Mouse (Mus musculus): ENCODE measurements around the gene Rfx4. TPM values are rescaled to one million over a fixed set of nuclear protein-coding genes. Genes with fewer than 3 reads are reported as not detected.

Rfx4 gene
- polyA plus RNA-seq, 1 experiment from 2014 or later: not detected

DNA sequence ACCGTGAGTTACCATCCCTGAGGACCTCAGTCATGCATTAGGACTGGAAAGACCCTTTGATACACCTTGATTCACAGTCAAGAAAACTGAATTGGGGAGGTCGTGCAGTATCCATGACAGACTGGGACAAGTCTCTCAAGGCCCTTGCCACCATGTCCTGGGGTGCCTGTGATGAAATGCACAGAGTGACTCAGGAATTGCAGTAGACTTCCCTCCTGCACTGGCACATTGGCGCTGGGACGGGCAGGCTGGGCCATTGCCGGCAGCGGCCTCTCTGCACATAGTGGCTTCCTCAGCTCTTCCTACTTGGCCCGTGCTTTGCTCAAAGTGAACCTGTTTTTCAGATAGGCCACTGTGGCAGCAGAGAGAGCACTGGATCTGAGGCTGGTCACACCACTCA, 39.3 kb upstream of the Rfx4 start:
- Histone ChIP-seq H3K27me3 (no peaks in the 10 kb centered on the region), H3K9me3 (replicated peaks) (no peaks in the 10 kb centered on the region), H3K27ac (replicated peaks) (no peak overlapping the region), H3K4me3 (replicated peaks) (no peak overlapping the region), H3K9ac (no peak overlapping the region), H3K36me3 (replicated peaks) (peaks cover 34% of the 10 kb centered on the region), H3K4me2 (no peak overlapping the region), H3K4me1 (replicated peaks) (no peaks in the 10 kb centered on the region)
- 87% methylated on average over 7 of the region's 7 CpGs for WGBS (ENCODE audit: insufficient replicate concordance)
- ATAC-seq (ENCODE audit: insufficient read depth): no peak

DNA sequence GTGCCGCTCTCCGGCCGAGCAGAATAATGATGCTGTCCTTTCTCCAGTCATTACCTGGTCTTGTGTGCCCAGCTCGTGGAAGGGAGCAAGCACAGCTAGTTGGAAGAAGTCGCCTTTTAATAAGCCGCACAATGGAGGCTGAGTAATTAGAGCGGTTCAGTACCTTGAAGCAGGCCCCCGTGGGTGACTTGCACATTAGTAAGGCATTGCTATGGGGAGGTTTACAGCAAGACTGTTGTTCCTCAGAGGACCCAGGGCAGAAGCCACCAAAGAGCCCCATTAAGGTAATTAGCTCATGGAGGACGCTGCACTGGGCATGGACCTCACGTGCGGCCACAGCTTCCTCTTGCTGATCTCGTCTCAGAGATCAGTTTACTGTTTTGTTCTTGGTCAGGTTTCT, 33.2 kb upstream of the Rfx4 start:
- H3K36me3 ChIP-seq (replicated peaks): peaks cover 23% of the 10 kb centered on the region
- H3K9ac ChIP-seq: no peak overlapping the region
- H3K4me2 ChIP-seq: no peak overlapping the region
- 72% methylated on average over 12 of the region's 12 CpGs for WGBS (ENCODE audit: insufficient replicate concordance)
- no peaks in the 10 kb centered on the region for H3K27me3 ChIP-seq
- no peaks in the 10 kb centered on the region for H3K9me3 ChIP-seq (replicated peaks)
- no peak overlapping the region for H3K27ac ChIP-seq (replicated peaks)
- no peak overlapping the region for H3K4me3 ChIP-seq (replicated peaks)
- no peaks in the 10 kb centered on the region for H3K4me1 ChIP-seq (replicated peaks)
- no peak for ATAC-seq (ENCODE audit: insufficient read depth)

DNA sequence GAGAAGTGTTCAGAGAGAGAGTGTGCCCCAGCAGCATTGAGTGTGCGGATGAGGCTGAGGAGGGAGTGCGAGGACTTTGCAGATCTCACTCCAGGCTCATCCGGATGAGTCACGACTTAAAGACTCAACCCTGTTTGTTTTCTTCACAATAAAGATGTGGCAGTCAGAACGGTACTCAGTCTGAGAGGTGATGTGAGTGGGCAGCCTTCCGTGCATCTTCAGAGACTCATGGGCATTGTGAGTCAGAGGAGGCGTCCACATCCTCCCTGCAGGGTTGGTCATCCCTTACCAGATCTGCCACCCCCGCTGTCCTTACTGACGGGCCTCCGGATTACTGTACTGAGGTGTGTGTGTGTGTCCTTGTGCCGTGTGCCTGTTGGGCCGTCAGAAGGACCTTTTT, 28.9 kb upstream of the Rfx4 start:
- H3K27ac ChIP-seq (replicated peaks): no peak overlapping the region
- no peaks in the 10 kb centered on the region for H3K27me3 ChIP-seq
- peaks cover 11% of the 10 kb centered on the region; the same call in 1 of the 2 replicates for H3K36me3 ChIP-seq (replicated peaks)
- H3K4me3 ChIP-seq (replicated peaks): no peak overlapping the region
- ATAC-seq (ENCODE audit: insufficient read depth): no peak
- 77% methylated on average over 12 of the region's 12 CpGs for WGBS (ENCODE audit: insufficient replicate concordance)
- H3K9ac ChIP-seq: no peak overlapping the region
- H3K4me1 ChIP-seq (replicated peaks): no peaks in the 10 kb centered on the region
- no peak overlapping the region for H3K4me2 ChIP-seq
- H3K9me3 ChIP-seq (replicated peaks): no peaks in the 10 kb centered on the region

DNA sequence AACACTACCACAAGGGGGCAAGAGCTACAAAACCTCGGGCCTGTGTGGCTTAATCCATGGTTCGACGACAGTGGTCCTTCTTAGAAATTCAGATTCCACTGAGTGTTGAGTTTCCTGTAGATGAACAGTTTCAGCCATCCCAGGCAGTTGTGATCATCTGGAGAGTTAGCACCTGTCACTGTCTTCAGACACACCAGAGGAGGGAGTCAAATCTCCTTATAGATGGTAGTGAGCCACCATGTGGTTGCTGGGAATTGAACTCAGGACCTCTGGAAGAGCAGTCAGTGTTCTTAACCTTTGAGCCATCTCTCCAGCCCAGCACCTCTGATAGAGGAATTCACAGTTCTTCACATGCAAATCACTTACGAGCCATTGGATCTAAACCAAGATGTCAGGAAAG, 28.1 kb upstream of the Rfx4 start:
- Histone ChIP-seq H3K9ac (no peak overlapping the region), H3K36me3 (replicated peaks) (peaks cover 11% of the 10 kb centered on the region; the same call in 1 of the 2 replicates), H3K9me3 (replicated peaks) (no peaks in the 10 kb centered on the region), H3K4me1 (replicated peaks) (no peaks in the 10 kb centered on the region), H3K27me3 (no peaks in the 10 kb centered on the region), H3K4me3 (replicated peaks) (no peak overlapping the region), H3K4me2 (no peak overlapping the region), H3K27ac (replicated peaks) (no peak overlapping the region)
- no peak for ATAC-seq (ENCODE audit: insufficient read depth)
- 64% methylated on average over 4 of the region's 4 CpGs for WGBS (ENCODE audit: insufficient replicate concordance)

DNA sequence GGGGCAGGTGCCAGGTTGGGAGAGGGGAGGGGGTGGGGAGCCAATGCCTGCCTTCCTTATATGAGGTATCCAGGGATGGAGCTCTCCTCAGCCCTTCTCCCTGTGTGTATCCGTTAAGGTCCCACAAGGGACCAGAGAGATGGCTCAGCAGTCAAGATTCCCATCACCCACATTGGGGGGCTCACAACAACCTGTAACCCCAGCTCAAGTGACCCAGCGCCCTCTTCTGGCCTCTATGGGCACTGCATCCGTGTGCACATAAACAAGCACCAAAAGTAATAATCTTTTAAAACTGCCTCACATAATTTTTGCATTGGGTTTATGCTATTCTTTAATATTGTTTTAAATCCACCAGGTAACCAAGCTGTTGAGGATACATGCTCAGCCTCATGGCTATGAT, 25.8 kb upstream of the Rfx4 start:
- ATAC-seq (ENCODE audit: insufficient read depth): no peak
- Histone ChIP-seq H3K27ac (replicated peaks) (no peak overlapping the region), H3K9ac (no peak overlapping the region), H3K36me3 (replicated peaks) (peaks cover 11% of the 10 kb centered on the region; the same call in 1 of the 2 replicates), H3K4me3 (replicated peaks) (no peak overlapping the region), H3K4me1 (replicated peaks) (no peaks in the 10 kb centered on the region), H3K9me3 (replicated peaks) (no peaks in the 10 kb centered on the region), H3K27me3 (0 out of 2 replicates have a peak, but pooled peaks cover 5% of the 10 kb centered on the region), H3K4me2 (no peak overlapping the region)
- 71% methylated on average over 3 of the region's 3 CpGs for WGBS (ENCODE audit: insufficient replicate concordance)

DNA sequence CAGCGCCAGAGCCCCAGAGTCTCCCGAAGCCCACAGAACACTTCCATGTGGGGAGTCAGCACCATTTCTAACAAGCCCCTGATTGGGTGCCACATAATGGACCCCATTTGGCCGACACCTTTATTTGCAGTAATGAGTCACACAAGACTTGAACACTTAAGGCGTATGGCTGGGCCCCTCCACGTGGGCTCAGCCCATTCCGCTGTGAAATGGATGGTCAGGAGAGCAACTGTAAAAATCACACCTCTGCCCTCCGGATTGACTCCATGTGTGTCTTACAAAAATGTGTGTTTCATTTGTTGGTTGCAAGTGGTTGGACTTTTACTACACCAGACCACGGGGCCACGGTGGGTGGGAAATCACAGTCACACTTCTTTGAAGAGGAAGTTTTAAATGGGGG, 24.9 kb upstream of the Rfx4 start:
- Histone ChIP-seq H3K9me3 (replicated peaks) (no peaks in the 10 kb centered on the region), H3K4me3 (replicated peaks) (no peak overlapping the region), H3K27ac (replicated peaks) (no peak overlapping the region), H3K36me3 (replicated peaks) (peaks cover 6% of the 10 kb centered on the region; the same call in 1 of the 2 replicates), H3K4me1 (replicated peaks) (no peaks in the 10 kb centered on the region), H3K9ac (no peak overlapping the region), H3K4me2 (no peak overlapping the region), H3K27me3 (0 out of 2 replicates have a peak, but pooled peaks cover 7% of the 10 kb centered on the region)
- ATAC-seq (ENCODE audit: insufficient read depth): no peak
- 64% methylated on average over 9 of the region's 9 CpGs for WGBS (ENCODE audit: insufficient replicate concordance)

DNA sequence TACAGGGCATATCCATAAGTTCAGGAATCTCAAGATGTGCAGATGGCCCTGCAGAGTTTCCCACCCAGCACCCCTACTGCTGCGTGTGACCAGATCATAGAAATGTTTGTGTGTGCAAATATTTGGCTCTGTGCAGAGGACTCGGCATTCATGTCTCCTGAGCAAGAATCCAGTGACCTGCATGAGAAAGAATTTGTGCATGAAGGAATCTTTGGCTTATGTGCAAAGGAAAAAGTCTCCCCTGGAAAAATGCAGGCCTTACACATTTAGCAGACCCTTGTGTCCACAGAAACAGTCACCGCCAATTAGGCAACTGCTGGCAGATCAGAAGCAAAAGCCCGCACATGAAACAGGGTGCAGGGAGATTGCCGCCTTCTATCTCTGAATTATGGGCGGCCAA, 22.4 kb upstream of the Rfx4 start:
- no peak overlapping the region for H3K9ac ChIP-seq
- no peaks in the 10 kb centered on the region for H3K9me3 ChIP-seq (replicated peaks)
- no peak overlapping the region for H3K4me2 ChIP-seq
- no peak overlapping the region for H3K4me3 ChIP-seq (replicated peaks)
- H3K27ac ChIP-seq (replicated peaks): no peak overlapping the region
- no peaks in the 10 kb centered on the region for H3K4me1 ChIP-seq (replicated peaks)
- H3K36me3 ChIP-seq (replicated peaks): no peaks in the 10 kb centered on the region
- ATAC-seq (ENCODE audit: insufficient read depth): no peak
- H3K27me3 ChIP-seq: peaks cover 7% of the 10 kb centered on the region; the same call in 1 of the 2 replicates
- 66% methylated on average over 6 of the region's 6 CpGs for WGBS (ENCODE audit: insufficient replicate concordance)

DNA sequence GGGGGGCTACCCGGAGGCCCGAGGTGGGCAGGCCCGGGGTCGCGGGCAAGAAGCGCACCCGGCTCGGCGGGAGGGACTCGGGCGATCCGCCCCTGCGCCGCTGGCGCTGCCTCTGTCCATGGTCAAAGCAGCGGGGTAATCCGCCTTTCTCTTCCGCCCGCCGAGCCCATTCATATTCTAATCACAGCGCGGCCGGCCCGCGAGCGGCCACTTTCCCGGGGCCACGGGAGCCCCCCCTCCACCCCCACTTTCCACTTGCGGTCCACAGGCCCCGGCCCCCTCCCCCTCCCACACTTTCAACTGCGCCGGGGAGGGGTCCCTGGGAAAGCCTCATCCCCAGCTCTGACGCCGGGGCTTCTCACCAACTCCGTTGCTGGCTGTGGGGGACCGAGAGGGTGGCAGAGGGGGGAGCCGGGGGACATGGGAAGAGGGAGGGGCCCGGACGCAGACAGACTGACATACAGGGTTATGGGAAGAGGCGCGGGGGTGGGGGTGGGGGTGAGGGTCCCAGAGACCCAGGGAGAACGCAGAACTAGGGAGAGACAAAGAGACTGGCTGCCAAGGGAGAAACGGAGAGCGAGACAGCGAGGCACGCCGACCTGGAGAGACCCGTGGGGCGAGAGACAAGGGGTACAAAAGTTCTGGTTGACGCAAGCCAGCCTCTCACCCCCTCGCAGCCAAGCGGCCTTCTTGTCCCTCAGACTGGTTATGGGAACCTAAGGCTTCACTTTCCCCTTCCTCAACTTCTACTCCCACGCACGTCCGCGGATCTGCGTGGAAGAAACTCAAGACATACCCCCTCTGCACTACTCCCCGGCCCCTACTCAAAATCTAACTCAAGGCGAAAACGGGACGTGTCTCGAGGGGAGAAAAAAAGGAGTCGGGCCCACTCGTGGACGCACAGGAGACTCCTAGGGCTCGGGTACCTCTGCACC, 744 bp upstream of the Rfx4 start:
- no peak for ATAC-seq (ENCODE audit: insufficient read depth)
- Histone ChIP-seq H3K9ac (no peak overlapping the region), H3K36me3 (replicated peaks) (no peaks in the 10 kb centered on the region), H3K4me2 (peak overlapping the region; percentile 30), H3K9me3 (replicated peaks) (no peaks in the 10 kb centered on the region), H3K4me3 (replicated peaks) (peak overlapping the region; percentile 20; the same call in 1 of the 2 replicates), H3K27me3 (peaks cover 89% of the 10 kb centered on the region), H3K4me1 (replicated peaks) (peaks cover 20% of the 10 kb centered on the region), H3K27ac (replicated peaks) (no peak overlapping the region)
- WGBS (ENCODE audit: insufficient replicate concordance): 2% methylated on average over 66 of the region's 66 CpGs

DNA sequence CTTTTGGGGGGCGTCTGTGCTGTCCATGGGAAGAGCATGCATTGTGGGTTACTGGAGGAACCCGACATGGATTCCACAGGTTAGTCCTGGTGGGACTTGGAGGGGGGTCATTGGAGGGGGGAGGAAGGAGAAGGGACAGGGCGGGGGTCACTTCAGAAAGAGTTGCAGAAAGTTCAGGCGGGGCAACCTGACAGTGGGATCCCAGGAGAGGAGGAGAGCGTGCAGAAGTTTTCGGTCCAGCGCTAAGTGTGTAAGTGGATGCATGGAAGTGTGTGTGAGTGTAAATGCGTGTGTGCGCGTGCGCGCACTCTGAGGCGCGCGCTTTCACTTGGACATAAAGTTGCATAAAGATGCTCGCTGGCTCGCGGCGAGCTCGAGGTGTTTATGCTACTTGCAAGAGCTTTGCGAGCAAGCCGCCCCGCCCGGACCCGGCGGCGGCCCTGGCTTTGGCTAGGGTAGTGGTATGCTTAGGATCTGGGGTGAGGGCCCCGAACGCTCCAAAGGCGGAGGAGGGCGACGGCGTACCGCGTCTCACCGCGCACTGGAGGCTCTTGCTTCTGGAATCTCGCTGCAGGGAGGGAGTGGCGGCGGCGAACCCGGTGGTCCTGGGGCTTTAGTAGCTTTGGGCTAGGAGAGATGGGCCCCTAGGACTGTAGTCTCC, 703 bp downstream of the Rfx4 start:
- Histone ChIP-seq H3K4me3 (replicated peaks) (peak overlapping the region; percentile 14), H3K4me2 (peak overlapping the region; percentile 43), H3K4me1 (replicated peaks) (peaks cover 20% of the 10 kb centered on the region), H3K36me3 (replicated peaks) (no peaks in the 10 kb centered on the region), H3K27ac (replicated peaks) (no peak overlapping the region), H3K9me3 (replicated peaks) (no peaks in the 10 kb centered on the region), H3K27me3 (peaks cover 97% of the 10 kb centered on the region), H3K9ac (no peak overlapping the region)
- WGBS (ENCODE audit: insufficient replicate concordance): 1% methylated on average over 42 of the region's 42 CpGs
- ATAC-seq (ENCODE audit: insufficient read depth): no peak

DNA sequence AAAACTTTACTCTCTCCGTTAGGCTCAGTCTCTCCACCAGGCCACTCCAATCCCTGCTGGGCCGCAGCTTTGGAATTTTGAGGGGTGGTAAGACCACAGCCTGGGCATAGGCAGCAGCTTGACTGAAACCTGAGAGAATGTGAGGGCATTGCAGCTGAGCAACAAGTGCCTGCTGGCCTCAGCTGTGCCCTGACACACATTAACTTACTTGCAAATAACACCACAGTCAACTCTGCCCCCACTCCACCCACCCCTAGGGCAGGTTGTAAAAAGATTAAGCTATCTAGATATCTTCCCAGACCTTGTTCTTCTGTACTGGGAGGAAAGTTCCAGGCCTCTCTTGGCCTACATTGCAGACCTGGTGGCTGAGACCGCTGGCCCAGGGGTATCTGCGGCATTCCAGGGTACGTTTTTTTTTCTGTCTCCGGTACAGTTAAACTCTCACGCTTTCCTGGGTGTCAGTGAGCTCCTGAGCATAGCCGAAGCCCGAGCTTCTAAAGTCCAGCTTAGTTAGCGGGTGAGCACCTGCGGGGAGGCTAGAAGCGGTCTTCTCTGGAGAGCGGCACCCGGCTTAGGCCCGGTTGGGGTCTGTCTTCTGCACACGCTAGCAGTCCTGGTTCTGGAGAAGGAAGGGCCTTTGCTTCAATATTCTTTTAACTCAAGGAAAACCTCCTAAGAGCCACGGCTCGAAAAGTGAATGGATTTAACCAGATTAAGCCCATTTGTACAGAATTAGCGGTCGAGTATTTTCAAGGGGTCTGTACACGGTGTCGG, 1.8 kb downstream of the Rfx4 start:
- ATAC-seq (ENCODE audit: insufficient read depth): no peak

DNA sequence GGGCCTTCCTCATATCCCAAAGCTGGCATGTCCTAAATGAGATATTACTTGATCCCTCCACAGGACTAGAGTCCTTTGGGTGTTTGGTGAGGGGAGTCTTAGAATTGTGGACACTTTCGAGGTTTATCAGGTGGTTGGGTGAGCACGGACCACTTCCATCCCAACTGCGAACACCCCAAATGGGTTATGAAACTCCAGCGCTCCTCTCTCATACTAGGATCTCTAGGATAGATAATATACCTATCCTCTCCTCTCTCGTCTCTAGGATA, 2.3 kb downstream of the Rfx4 start:
- Histone ChIP-seq H3K9me3 (replicated peaks) (no peaks in the 10 kb centered on the region), H3K27ac (replicated peaks) (no peak overlapping the region), H3K4me3 (replicated peaks) (no peak overlapping the region), H3K4me2 (no peak overlapping the region), H3K36me3 (replicated peaks) (no peaks in the 10 kb centered on the region), H3K4me1 (replicated peaks) (peaks cover 20% of the 10 kb centered on the region), H3K27me3 (peaks cover 99% of the 10 kb centered on the region), H3K9ac (no peak overlapping the region)
- ATAC-seq (ENCODE audit: insufficient read depth): no peak
- 7% methylated on average over 5 of the region's 5 CpGs for WGBS (ENCODE audit: insufficient replicate concordance)

More for the DNA sequence above, 1.8 kb downstream of the Rfx4 start:
- no peaks in the 10 kb centered on the region for H3K9me3 ChIP-seq (replicated peaks)
- H3K9ac ChIP-seq: no peak overlapping the region
- no peak overlapping the region for H3K4me2 ChIP-seq
- H3K27ac ChIP-seq (replicated peaks): no peak overlapping the region
- H3K36me3 ChIP-seq (replicated peaks): no peaks in the 10 kb centered on the region
- H3K4me1 ChIP-seq (replicated peaks): peaks cover 20% of the 10 kb centered on the region
- WGBS (ENCODE audit: insufficient replicate concordance): 6% methylated on average over 22 of the region's 22 CpGs
- H3K4me3 ChIP-seq (replicated peaks): no peak overlapping the region
- H3K27me3 ChIP-seq: peaks cover 99% of the 10 kb centered on the region

All from liver, embryonic 15.5 days (tissue).